Mouse (Mus musculus) heart, postnatal 10 days (tissue): ENCODE results near the gene Cfap97d1. TPM values are rescaled to one million over a fixed set of nuclear protein-coding genes. Genes with fewer than 3 reads are reported as not detected.

Experiments
- DNase-seq, 2 experiments: peaks; one replicate each; pipeline ENCODE4 v3.0.0; 2021
- intact Hi-C: fragments of 180-260 bp; cut with DNase I; formaldehyde crosslinking; loops from one replicate; pipeline ENCODE4 v1.15.1; 2025
- total RNA-seq, 2 experiments: library from RNA; stranded (reverse); gene quantifications; 2 replicates each; pipeline ENCODE4 v1.2.3; 2021

Gene Cfap97d1
- total RNA-seq, 2 experiments from 2014 or later = not detected

DNA sequence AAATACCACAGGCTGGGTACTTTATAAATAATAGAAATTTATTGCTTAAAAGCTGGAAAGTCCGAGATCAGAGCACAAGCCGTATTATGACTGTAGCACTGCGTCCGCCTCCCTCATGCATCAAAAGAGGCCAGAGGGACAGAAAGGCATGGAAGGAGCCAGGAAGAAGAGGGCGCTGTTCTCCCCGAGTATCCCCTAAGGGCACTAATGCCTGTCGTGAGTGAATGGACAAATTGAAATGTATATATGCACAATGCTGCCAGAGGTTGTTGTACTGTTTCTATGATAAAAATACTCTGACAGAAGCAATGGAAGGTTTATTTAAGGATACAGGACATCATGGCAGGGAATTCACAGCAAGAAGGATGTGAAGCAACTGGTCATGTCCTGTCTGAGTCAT, 45.9 kb downstream of the Cfap97d1 start:
- intact Hi-C loops = no loop called here
- DNase-seq = no peak

DNA sequence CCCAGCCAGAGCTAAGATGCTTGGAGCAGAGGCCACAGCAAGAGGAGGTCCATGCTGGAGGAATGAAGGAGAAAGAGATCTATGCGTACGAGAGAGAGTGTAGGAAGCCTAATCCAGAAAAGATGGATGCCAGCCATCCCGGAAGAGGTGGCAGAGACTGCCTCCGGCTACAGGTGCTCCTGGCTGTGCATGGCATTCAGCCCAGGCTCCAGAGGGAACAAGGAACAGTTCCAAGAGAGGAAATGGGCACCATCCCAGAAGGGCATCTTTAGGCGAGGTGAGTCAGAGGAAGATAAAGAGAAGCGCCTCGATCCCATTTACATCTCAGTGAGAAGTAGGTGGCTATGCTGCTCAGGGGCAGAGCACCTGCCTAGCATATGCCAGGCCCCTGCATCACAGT, 47.1 kb downstream of the Cfap97d1 start:
- intact Hi-C loops = no loop called here
- no peak for DNase-seq

DNA sequence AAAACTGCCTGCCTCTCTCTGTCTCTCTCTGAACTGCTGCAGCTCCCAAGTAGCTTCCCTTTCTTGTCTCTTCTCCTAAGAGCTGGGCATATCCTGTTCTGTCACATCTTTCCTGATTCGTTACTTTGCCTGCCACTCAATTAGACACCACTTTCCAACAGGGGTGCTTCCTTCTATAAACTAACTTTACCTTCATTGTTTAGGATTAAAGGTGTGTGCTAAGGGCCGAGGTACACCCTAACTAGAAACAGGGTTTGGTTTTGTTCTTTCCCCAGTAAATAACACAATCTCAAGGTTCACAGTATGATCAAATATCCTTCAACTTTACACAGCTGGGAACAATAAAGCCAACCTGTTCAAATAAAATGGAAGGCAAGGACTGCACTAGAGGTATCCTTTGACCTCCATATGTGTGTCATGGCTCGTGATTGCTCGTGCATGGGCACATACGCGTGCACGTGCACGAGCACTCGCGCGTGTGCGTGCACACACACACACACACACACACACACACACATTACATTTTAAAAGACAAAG, 49.0 kb downstream of the Cfap97d1 start:
- intact Hi-C loops = no loop called here
- DNase-seq = no peak

DNA sequence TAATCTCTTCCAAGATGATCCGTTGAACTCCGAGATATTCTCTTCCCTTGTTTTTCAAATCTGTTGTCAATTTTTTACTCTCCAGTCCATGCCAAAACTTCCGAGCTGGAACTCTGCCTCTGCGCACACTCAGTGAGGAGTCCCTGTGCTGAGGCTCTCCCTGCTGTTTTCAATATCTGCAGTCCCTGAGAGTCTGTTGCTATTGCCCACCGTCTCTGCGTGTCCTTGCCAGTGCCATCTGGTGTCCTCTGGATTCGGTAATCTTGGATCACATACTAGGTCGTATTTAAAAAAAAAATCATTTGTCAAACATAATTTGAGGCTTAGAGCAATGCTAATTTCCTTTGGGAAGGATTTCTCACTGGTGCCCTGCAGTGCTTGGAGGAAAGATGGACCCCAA, 50.8 kb downstream of the Cfap97d1 start:
- no peak for DNase-seq
- intact Hi-C loops = no loop called here

- DNase-seq = no peak
- intact Hi-C loops = no loop called here
These were observed 51.4 kb downstream of the Cfap97d1 start for GRCm38 (mm10) chr11:102035456-102035960.

- no peak for DNase-seq
- intact Hi-C loops = no loop called here
These were observed 52.3 kb downstream of the Cfap97d1 start for GRCm38 (mm10) chr11:102036336-102036735.

- DNase-seq = no peak
- intact Hi-C loops = no loop called here
These were observed 53.7 kb downstream of the Cfap97d1 start for GRCm38 (mm10) chr11:102037789-102038188.

- intact Hi-C loops = loop anchor here (1.0 to 5.0 kb wide), 2 partner anchors 53 to 122 kb away; no protein-coding TSS in a partner anchor
- DNase-seq = peak in 1 of 2 experiments; percentile 40
These were observed 55.5 kb downstream of the Cfap97d1 start for GRCm38 (mm10) chr11:102039487-102040137.

DNA sequence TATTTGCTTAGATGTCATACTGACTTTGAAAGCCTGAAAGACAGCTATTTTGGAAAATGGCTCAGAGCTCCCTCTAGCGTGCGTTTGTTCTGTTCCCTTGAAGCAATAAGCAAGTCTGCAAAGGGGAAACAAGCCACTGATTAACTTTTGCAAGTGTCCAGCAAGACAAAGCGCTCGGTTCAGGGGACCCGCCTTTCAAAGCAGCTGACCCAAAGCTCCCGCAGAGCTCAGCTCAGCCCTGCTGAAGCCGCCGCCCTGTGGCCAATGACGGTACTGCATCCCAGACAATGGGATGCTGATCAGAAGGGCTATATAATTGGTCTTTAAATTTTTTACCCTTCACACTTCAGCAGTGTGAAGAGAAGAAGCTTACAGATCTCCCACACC, 56.1 kb downstream of the Cfap97d1 start:
- peak; percentile 91 to 95 for DNase-seq
- intact Hi-C loops = loop anchor here (1.0 to 5.0 kb wide), 2 partner anchors 54 to 123 kb away; no protein-coding TSS in a partner anchor

DNA sequence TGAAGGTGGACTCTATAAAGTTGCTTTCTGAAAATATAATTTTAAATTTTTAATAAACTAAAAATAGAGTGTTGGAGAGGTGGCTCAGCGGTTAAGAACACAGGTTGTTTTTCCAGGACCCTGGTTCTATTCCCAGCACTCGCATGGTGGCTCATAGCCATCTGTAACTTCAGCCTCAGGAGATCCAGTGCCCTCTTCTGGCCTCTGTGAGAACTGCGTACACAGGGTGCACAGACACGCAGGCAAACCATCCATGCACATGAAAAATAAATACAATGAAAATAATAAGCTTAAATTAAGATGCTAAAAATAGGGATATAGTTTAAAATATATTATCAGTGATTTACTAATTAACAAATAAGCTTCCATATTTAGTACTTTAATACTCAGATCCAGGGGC, 56.6 kb downstream of the Cfap97d1 start:
- no peak for DNase-seq
- intact Hi-C loops = loop anchor here (1.0 to 5.0 kb wide), 2 partner anchors 54 to 123 kb away; no protein-coding TSS in a partner anchor

GRCm38 (mm10) chr11:102041350-102041949, 57.4 kb downstream of the Cfap97d1 start, which contains the start of gene Cd300lg:
Gene Cd300lg (plus strand): TSS chr11:102041509.
- DNase-seq = no peak
- intact Hi-C loops = loop anchor here (5.0 kb wide), 1 partner anchor 124 kb away; no protein-coding TSS in a partner anchor

Other genes starting within 250 kb of the Cfap97d1 start
- gene Etv4, start 198.9 kb upstream of the Cfap97d1 start, total RNA-seq = 1 to 10 TPM; 2.1 to 2.7 TPM
- 10 to 100 TPM; 23.7 to 27.5 TPM for gene Meox1, start 89.9 kb upstream of the Cfap97d1 start, total RNA-seq
- gene Sost, start 17.3 kb upstream of the Cfap97d1 start, total RNA-seq = 1 to 10 TPM; 1.5 to 2.2 TPM
- 100 to 1,000 TPM; 145 to 170 TPM for gene Dusp3, start 2.7 kb downstream of the Cfap97d1 start, total RNA-seq
- 1 to 10 TPM; 5.5 to 7.4 TPM for gene Mpp3, start 44.2 kb downstream of the Cfap97d1 start, total RNA-seq
- gene Cd300lg, start 57.2 kb downstream of the Cfap97d1 start, total RNA-seq = 10 to 100 TPM; 64.4 to 75.9 TPM
- 1 to 10 TPM; 4.0 to 4.1 TPM for gene Mpp2, start 104.2 kb downstream of the Cfap97d1 start, total RNA-seq
- gene Ppy, start 117.0 kb downstream of the Cfap97d1 start, total RNA-seq = not detected
- not detected for gene Pyy, start 123.6 kb downstream of the Cfap97d1 start, total RNA-seq
- under 1 TPM in 1 of 2 experiments, not detected in 1; 0.12 TPM for gene Nags, start 161.2 kb downstream of the Cfap97d1 start, total RNA-seq
- 10 to 100 TPM; 13.7 to 14.7 TPM for gene Tmem101, start 172.1 kb downstream of the Cfap97d1 start, total RNA-seq
- 10 to 100 TPM; 58.5 to 61.4 TPM for gene Lsm12, start 201.0 kb downstream of the Cfap97d1 start, total RNA-seq
- gene G6pc3, start 205.3 kb downstream of the Cfap97d1 start, total RNA-seq = 10 to 100 TPM; 37.9 to 38.1 TPM
- 100 to 1,000 TPM; 106 to 139 TPM for gene Hdac5, start 245.9 kb downstream of the Cfap97d1 start, total RNA-seq